Mouse (Mus musculus): ENCODE measurements around the gene Pacsin3.

Pacsin3 gene

GRCm38 (mm10) chr2:91268042-91268441, 12.3 kb downstream of the Pacsin3 start:
- H3K36me3 ChIP-seq (ENCODE audit: insufficient read depth, low read length), result peaks cover 67% of the 10 kb centered on the region
- H3K4me1 ChIP-seq (replicated peaks; ENCODE audit: low read depth, low read length), result peaks cover 41% of the 10 kb centered on the region
- H3K27me3 ChIP-seq (ENCODE audit: insufficient read depth, low read length), result no peaks in the 10 kb centered on the region
- no peak overlapping the region for H3K4me3 ChIP-seq (replicated peaks; ENCODE audit: low read length)
- TF ChIP-seq NANOG (IDR thresholded peaks at IDR 0.05; ENCODE audit: borderline replicate concordance, low read length) (no peak), POU5F1 (IDR thresholded peaks at IDR 0.05; ENCODE audit: borderline replicate concordance, low read length) (no peak), CTCF (conservative IDR thresholded peaks at IDR 0.05; ENCODE audit: low read length) (no peak)
- H3K9me3 ChIP-seq (ENCODE audit: low read length), result no peaks in the 10 kb centered on the region

- Histone ChIP-seq H3K36me3 (ENCODE audit: insufficient read depth, low read length) (peaks cover 74% of the 10 kb centered on the region), H3K4me1 (replicated peaks; ENCODE audit: low read depth, low read length) (peaks cover 35% of the 10 kb centered on the region), H3K9me3 (ENCODE audit: low read length) (no peaks in the 10 kb centered on the region), H3K27me3 (ENCODE audit: insufficient read depth, low read length) (no peaks in the 10 kb centered on the region), H3K4me3 (replicated peaks; ENCODE audit: low read length) (no peak overlapping the region)
- TF ChIP-seq POU5F1 (IDR thresholded peaks at IDR 0.05; ENCODE audit: borderline replicate concordance, low read length) (no peak), NANOG (IDR thresholded peaks at IDR 0.05; ENCODE audit: borderline replicate concordance, low read length) (no peak), CTCF (conservative IDR thresholded peaks at IDR 0.05; ENCODE audit: low read length) (no peak)
Measured at GRCm38 (mm10) chr2:91268706-91269105, 13.0 kb downstream of the Pacsin3 start.

- peaks cover 84% of the 10 kb centered on the region for H3K36me3 ChIP-seq (ENCODE audit: insufficient read depth, low read length)
- no peaks in the 10 kb centered on the region for H3K27me3 ChIP-seq (ENCODE audit: insufficient read depth, low read length)
- peaks cover 25% of the 10 kb centered on the region for H3K4me1 ChIP-seq (replicated peaks; ENCODE audit: low read depth, low read length)
- TF ChIP-seq CTCF (conservative IDR thresholded peaks at IDR 0.05; ENCODE audit: low read length) (no peak), NANOG (IDR thresholded peaks at IDR 0.05; ENCODE audit: borderline replicate concordance, low read length) (no peak), POU5F1 (IDR thresholded peaks at IDR 0.05; ENCODE audit: borderline replicate concordance, low read length) (no peak)
- H3K9me3 ChIP-seq (ENCODE audit: low read length), result no peaks in the 10 kb centered on the region
- H3K4me3 ChIP-seq (replicated peaks; ENCODE audit: low read length), result no peak overlapping the region
Measured at GRCm38 (mm10) chr2:91269687-91270133, 14.0 kb downstream of the Pacsin3 start.

- H3K4me1 ChIP-seq (replicated peaks; ENCODE audit: low read depth, low read length), result peaks cover 23% of the 10 kb centered on the region
- peaks cover 46% of the 10 kb centered on the region for H3K36me3 ChIP-seq (ENCODE audit: insufficient read depth, low read length)
- H3K4me3 ChIP-seq (replicated peaks; ENCODE audit: low read length), result no peak overlapping the region
- H3K27me3 ChIP-seq (ENCODE audit: insufficient read depth, low read length), result no peaks in the 10 kb centered on the region
- no peak for TF ChIP-seq POU5F1 (IDR thresholded peaks at IDR 0.05; ENCODE audit: borderline replicate concordance, low read length)
- TF ChIP-seq CTCF (conservative IDR thresholded peaks at IDR 0.05; ENCODE audit: low read length), result peak; percentile 27
- H3K9me3 ChIP-seq (ENCODE audit: low read length), result no peaks in the 10 kb centered on the region
Measured at GRCm38 (mm10) chr2:91278749-91279371, 23.1 kb downstream of the Pacsin3 start.

GRCm38 (mm10) chr2:91279372-91279755, 23.6 kb downstream of the Pacsin3 start:
- H3K4me1 ChIP-seq (replicated peaks; ENCODE audit: low read depth, low read length), result peaks cover 23% of the 10 kb centered on the region
- H3K4me3 ChIP-seq (replicated peaks; ENCODE audit: low read length), result no peak overlapping the region
- no peak for TF ChIP-seq CTCF (conservative IDR thresholded peaks at IDR 0.05; ENCODE audit: low read length)
- no peak for TF ChIP-seq NANOG (IDR thresholded peaks at IDR 0.05; ENCODE audit: borderline replicate concordance, low read length)
- H3K9me3 ChIP-seq (ENCODE audit: low read length), result no peaks in the 10 kb centered on the region
- peaks cover 41% of the 10 kb centered on the region for H3K36me3 ChIP-seq (ENCODE audit: insufficient read depth, low read length)
- H3K27me3 ChIP-seq (ENCODE audit: insufficient read depth, low read length), result no peaks in the 10 kb centered on the region

- H3K4me3 ChIP-seq (replicated peaks; ENCODE audit: low read length), result no peak overlapping the region
- no peaks in the 10 kb centered on the region for H3K9me3 ChIP-seq (ENCODE audit: low read length)
- H3K36me3 ChIP-seq (ENCODE audit: insufficient read depth, low read length), result peaks cover 21% of the 10 kb centered on the region
- H3K4me1 ChIP-seq (replicated peaks; ENCODE audit: low read depth, low read length), result peaks cover 25% of the 10 kb centered on the region
- TF ChIP-seq CTCF (conservative IDR thresholded peaks at IDR 0.05; ENCODE audit: low read length), result no peak
- no peak for TF ChIP-seq POU5F1 (IDR thresholded peaks at IDR 0.05; ENCODE audit: borderline replicate concordance, low read length)
- no peak for TF ChIP-seq NANOG (IDR thresholded peaks at IDR 0.05; ENCODE audit: borderline replicate concordance, low read length)
- no peaks in the 10 kb centered on the region for H3K27me3 ChIP-seq (ENCODE audit: insufficient read depth, low read length)
Measured at GRCm38 (mm10) chr2:91281366-91281765, 25.6 kb downstream of the Pacsin3 start.

GRCm38 (mm10) chr2:91283972-91284371, 28.2 kb downstream of the Pacsin3 start:
- H3K4me1 ChIP-seq (replicated peaks; ENCODE audit: low read depth, low read length), result peaks cover 24% of the 10 kb centered on the region
- H3K27me3 ChIP-seq (ENCODE audit: insufficient read depth, low read length), result no peaks in the 10 kb centered on the region
- TF ChIP-seq CTCF (conservative IDR thresholded peaks at IDR 0.05; ENCODE audit: low read length) (no peak), POU5F1 (IDR thresholded peaks at IDR 0.05; ENCODE audit: borderline replicate concordance, low read length) (no peak), NANOG (IDR thresholded peaks at IDR 0.05; ENCODE audit: borderline replicate concordance, low read length) (no peak)
- H3K9me3 ChIP-seq (ENCODE audit: low read length), result no peaks in the 10 kb centered on the region
- no peak overlapping the region for H3K4me3 ChIP-seq (replicated peaks; ENCODE audit: low read length)
- no peaks in the 10 kb centered on the region for H3K36me3 ChIP-seq (ENCODE audit: insufficient read depth, low read length)

GRCm38 (mm10) chr2:91284375-91285199, 28.8 kb downstream of the Pacsin3 start:
- TF ChIP-seq NANOG (IDR thresholded peaks at IDR 0.05; ENCODE audit: borderline replicate concordance, low read length) (no peak), CTCF (conservative IDR thresholded peaks at IDR 0.05; ENCODE audit: low read length) (no peak), POU5F1 (IDR thresholded peaks at IDR 0.05; ENCODE audit: borderline replicate concordance, low read length) (no peak)
- Histone ChIP-seq H3K9me3 (ENCODE audit: low read length) (no peaks in the 10 kb centered on the region), H3K27me3 (ENCODE audit: insufficient read depth, low read length) (no peaks in the 10 kb centered on the region), H3K4me1 (replicated peaks; ENCODE audit: low read depth, low read length) (peaks cover 18% of the 10 kb centered on the region), H3K4me3 (replicated peaks; ENCODE audit: low read length) (no peak overlapping the region), H3K36me3 (ENCODE audit: insufficient read depth, low read length) (no peaks in the 10 kb centered on the region)

Data from E14TG2a.4 (cell line).